Mouse (Mus musculus): ENCODE results near the gene Vps52.

Gene Vps52

GRCm38 (mm10) chr17:34010156-34010555, 54.5 kb downstream of the Vps52 start:
- DNase-seq = no peak

- no peak for DNase-seq
These were observed 57.8 kb downstream of the Vps52 start for GRCm38 (mm10) chr17:34013436-34013835.

All from right cerebral cortex, postnatal 4 days (tissue).